Mouse (Mus musculus): ENCODE measurements around the gene Ndufb8. TPM values are rescaled to one million over a fixed set of nuclear protein-coding genes. Genes with fewer than 3 reads are reported as not detected.

Gene Ndufb8
- polyA plus RNA-seq, 1 experiment from 2014 or later, result 616 TPM

DNA sequence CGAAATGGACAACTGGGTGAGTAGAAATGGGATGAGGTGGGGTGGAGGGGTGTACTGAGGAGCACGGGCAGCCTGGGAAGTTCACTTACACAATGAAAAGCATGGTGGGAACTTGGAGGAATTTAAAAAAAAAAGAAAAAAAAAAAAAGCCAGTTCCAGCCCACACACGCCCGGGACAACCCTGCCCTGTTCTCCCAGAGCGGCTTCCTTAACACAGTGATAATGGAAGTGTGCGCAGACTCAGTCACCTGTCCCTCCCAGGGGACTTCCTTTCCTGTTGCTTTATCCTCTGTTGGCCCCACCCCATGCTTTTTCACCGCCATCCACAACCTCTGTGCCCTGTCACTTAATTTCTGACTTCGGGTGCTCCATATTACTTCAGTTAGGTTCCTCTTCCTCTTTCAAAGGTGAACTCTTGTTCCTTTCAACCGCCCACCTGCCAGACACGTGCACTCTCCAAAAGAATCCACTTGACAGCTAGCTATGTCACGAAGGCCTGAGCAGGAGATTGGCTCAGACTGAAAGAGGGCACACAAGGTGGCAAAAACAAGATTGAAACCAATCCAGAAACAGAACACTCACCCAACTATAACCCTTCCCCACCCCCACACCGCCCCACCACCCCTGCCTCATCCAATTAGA lies 44.6 kb downstream of the Ndufb8 start:
- no peaks in the 10 kb centered on the region for H3K9me3 ChIP-seq (replicated peaks; ENCODE audit: control insufficient read depth, low read length)
- H3K4me2 ChIP-seq (ENCODE audit: low read length), result peak overlapping the region; percentile 71
- peaks cover 86% of the 10 kb centered on the region for H3K27me3 ChIP-seq (replicated peaks; ENCODE audit: control insufficient read depth, insufficient read depth, low read length)
- peak overlapping the region; percentile 36 for H3K4me3 ChIP-seq (ENCODE audit: low read depth, low read length)
- ATAC-seq (no peak), DNase-seq (ENCODE audit: low spot score) (no peak)
- 12% methylated on average over 12 of the region's 12 CpGs for WGBS
- H3K9ac ChIP-seq (ENCODE audit: low read length), result no peak overlapping the region
- H3K27ac ChIP-seq (ENCODE audit: low read depth, low read length), result no peak overlapping the region
- no peaks in the 10 kb centered on the region for H3K36me3 ChIP-seq (ENCODE audit: control insufficient read depth, insufficient read depth, low read length)
- H3K4me1 ChIP-seq (ENCODE audit: control insufficient read depth, insufficient read depth, low read length), result peaks cover 17% of the 10 kb centered on the region

DNA sequence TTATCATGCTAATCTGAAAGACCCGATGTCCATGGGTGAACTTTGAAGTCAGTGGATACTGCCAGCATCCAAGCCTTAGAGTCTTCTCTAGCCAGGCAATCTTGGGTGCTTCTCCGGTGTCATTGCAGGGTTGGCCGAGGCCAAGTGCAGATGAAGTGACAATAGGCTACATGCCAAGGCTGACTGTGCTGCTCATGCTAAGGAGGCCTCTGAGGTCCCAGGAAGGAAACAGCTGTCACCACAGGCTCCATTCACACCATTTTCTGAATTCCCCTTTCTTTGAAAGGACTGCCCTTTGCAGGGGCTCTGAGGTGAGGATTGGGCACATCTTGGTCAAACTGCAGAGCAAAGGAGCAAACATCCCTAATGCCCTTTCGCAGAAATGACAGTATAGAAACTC lies 52.5 kb downstream of the Ndufb8 start:
- no peak overlapping the region for H3K27ac ChIP-seq (ENCODE audit: low read depth, low read length)
- H3K27me3 ChIP-seq (replicated peaks; ENCODE audit: control insufficient read depth, insufficient read depth, low read length), result peaks cover 57% of the 10 kb centered on the region
- DNase-seq (ENCODE audit: low spot score), result no peak

DNA sequence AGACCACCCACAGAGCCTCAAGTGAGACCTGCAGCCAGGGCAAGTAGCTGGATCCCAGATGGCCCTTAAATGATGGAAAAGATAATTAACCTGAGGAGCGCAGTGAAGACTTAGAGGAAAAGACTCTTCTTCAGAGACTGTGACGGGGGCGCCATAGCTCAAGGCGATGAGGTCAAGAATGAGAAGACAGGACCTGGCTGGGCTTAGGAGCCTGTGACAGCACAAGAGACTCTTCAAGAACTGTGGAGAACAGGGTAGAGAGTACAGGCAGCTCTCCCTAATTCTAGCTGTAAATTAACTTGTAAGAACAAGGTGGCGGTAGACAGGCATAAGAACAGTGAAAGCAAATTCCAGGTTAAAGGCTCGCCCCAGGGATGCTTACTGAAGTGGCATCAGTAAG lies 53.3 kb downstream of the Ndufb8 start:
- no peak overlapping the region for H3K9ac ChIP-seq (ENCODE audit: low read length)
- no peak overlapping the region for H3K4me3 ChIP-seq (ENCODE audit: low read depth, low read length)
- H3K4me1 ChIP-seq (ENCODE audit: control insufficient read depth, insufficient read depth, low read length), result no peaks in the 10 kb centered on the region
- WGBS, result 81% methylated on average over 6 of the region's 6 CpGs
- DNase-seq (ENCODE audit: low spot score), result no peak
- no peaks in the 10 kb centered on the region for H3K36me3 ChIP-seq (ENCODE audit: control insufficient read depth, insufficient read depth, low read length)
- H3K4me2 ChIP-seq (ENCODE audit: low read length), result no peak overlapping the region
- peaks cover 54% of the 10 kb centered on the region for H3K27me3 ChIP-seq (replicated peaks; ENCODE audit: control insufficient read depth, insufficient read depth, low read length)
- no peak for ATAC-seq
- H3K9me3 ChIP-seq (replicated peaks; ENCODE audit: control insufficient read depth, low read length), result no peaks in the 10 kb centered on the region
- H3K27ac ChIP-seq (ENCODE audit: low read depth, low read length), result no peak overlapping the region

More for the DNA sequence above, 52.5 kb downstream of the Ndufb8 start:
- 75% methylated on average over 4 of the region's 4 CpGs for WGBS
- H3K4me3 ChIP-seq (ENCODE audit: low read depth, low read length), result no peak overlapping the region
- no peaks in the 10 kb centered on the region for H3K36me3 ChIP-seq (ENCODE audit: control insufficient read depth, insufficient read depth, low read length)
- no peaks in the 10 kb centered on the region for H3K4me1 ChIP-seq (ENCODE audit: control insufficient read depth, insufficient read depth, low read length)
- no peak overlapping the region for H3K4me2 ChIP-seq (ENCODE audit: low read length)
- no peak overlapping the region for H3K9ac ChIP-seq (ENCODE audit: low read length)
- ATAC-seq, result no peak
- no peaks in the 10 kb centered on the region for H3K9me3 ChIP-seq (replicated peaks; ENCODE audit: control insufficient read depth, low read length)

DNA sequence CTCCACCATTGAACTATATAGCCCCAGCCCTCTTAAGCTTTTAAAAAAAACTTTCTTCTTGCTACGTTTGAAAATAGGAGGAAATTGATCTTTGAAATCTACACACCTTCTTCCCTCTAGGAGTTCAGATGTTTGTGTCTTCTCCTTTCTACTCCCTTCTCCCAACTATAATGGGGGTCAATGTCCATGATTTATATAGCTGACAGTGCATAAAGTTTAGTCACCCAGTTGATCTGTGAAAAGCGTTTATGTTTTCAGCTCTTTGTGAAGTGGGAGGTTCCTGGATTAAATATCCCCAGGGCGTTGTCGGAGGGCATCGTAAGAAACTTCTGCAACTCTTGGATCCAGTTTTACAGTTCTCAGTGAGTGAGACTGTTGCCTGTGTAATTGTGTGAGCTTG lies 55.0 kb downstream of the Ndufb8 start:
- H3K9ac ChIP-seq (ENCODE audit: low read length), result no peak overlapping the region
- WGBS, result 27% methylated on average over 5 of the region's 5 CpGs
- no peak overlapping the region for H3K27ac ChIP-seq (ENCODE audit: low read depth, low read length)
- no peak overlapping the region for H3K4me3 ChIP-seq (ENCODE audit: low read depth, low read length)
- H3K27me3 ChIP-seq (replicated peaks; ENCODE audit: control insufficient read depth, insufficient read depth, low read length), result peaks cover 60% of the 10 kb centered on the region
- no peak overlapping the region for H3K4me2 ChIP-seq (ENCODE audit: low read length)
- no peaks in the 10 kb centered on the region for H3K36me3 ChIP-seq (ENCODE audit: control insufficient read depth, insufficient read depth, low read length)
- no peak for DNase-seq (ENCODE audit: low spot score)
- no peak for ATAC-seq
- no peaks in the 10 kb centered on the region for H3K9me3 ChIP-seq (replicated peaks; ENCODE audit: control insufficient read depth, low read length)
- no peaks in the 10 kb centered on the region for H3K4me1 ChIP-seq (ENCODE audit: control insufficient read depth, insufficient read depth, low read length)

DNA sequence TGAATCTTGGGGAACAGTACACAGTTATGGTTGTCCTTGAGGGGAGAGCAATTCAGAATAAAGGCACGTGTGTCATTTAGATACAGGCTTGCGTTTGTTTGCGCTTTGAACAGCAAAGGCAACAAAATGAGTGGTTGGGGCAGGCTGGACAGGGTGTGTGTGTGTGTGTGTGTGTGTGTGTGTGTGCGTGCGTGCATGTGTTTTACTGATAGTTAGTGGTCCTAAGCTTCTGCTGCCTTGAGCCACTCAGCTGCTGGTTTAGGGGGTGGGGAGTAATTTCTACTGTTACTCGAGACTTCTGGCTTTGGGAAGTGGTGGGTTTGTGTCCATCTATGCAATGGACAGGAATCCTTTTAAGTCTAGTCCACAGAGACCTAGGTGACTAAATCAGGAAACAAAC lies 56.3 kb downstream of the Ndufb8 start:
- Histone ChIP-seq H3K4me1 (ENCODE audit: control insufficient read depth, insufficient read depth, low read length) (no peaks in the 10 kb centered on the region), H3K9ac (ENCODE audit: low read length) (no peak overlapping the region), H3K27ac (ENCODE audit: low read depth, low read length) (no peak overlapping the region), H3K36me3 (ENCODE audit: control insufficient read depth, insufficient read depth, low read length) (no peaks in the 10 kb centered on the region), H3K4me2 (ENCODE audit: low read length) (no peak overlapping the region), H3K27me3 (replicated peaks; ENCODE audit: control insufficient read depth, insufficient read depth, low read length) (peaks cover 65% of the 10 kb centered on the region), H3K9me3 (replicated peaks; ENCODE audit: control insufficient read depth, low read length) (no peaks in the 10 kb centered on the region), H3K4me3 (ENCODE audit: low read depth, low read length) (no peak overlapping the region)
- ATAC-seq (no peak), DNase-seq (ENCODE audit: low spot score) (no peak)
- 42% methylated on average over 6 of the region's 6 CpGs for WGBS

Other genes starting within 250 kb of the Ndufb8 start
- gene Scd4, start 222.3 kb downstream of the Ndufb8 start, polyA plus RNA-seq (2014; fragmentation: Nextera tagmentation; extraction: Ambion mirVana), result 0.10 and 0.42 TPM in 2 replicates
- 2.8 and 3.4 TPM in 2 replicates for gene Scd1, start 147.6 kb downstream of the Ndufb8 start, polyA plus RNA-seq (2014; fragmentation: Nextera tagmentation; extraction: Ambion mirVana)
- 3.3 and 4.0 TPM in 2 replicates for gene Wnt8b, start 62.0 kb downstream of the Ndufb8 start, polyA plus RNA-seq (2014; fragmentation: Nextera tagmentation; extraction: Ambion mirVana)
- 0.10 and 0.17 TPM in 2 replicates for gene Sec31b, start 9.6 kb downstream of the Ndufb8 start, polyA plus RNA-seq (2014; fragmentation: Nextera tagmentation; extraction: Ambion mirVana)
- not detected in 2 replicates for gene Gm20538, start 2.6 kb downstream of the Ndufb8 start, polyA plus RNA-seq (2014; fragmentation: Nextera tagmentation; extraction: Ambion mirVana)
- 16.1 and 21.1 TPM in 2 replicates for gene Hif1an, start 7.4 kb upstream of the Ndufb8 start, polyA plus RNA-seq (2014; fragmentation: Nextera tagmentation; extraction: Ambion mirVana)
- gene Pax2, start 200.6 kb upstream of the Ndufb8 start, polyA plus RNA-seq (2014; fragmentation: Nextera tagmentation; extraction: Ambion mirVana), result 0.09 TPM in 1 of 2 replicates, not detected in the other